Mouse (Mus musculus): ENCODE data around the gene Tnf.

- TF ChIP-seq CTCF (IDR thresholded peaks at IDR 0.05; ENCODE audit: insufficient read depth, low read depth, low read length) (no peak), POLR2A (IDR thresholded peaks at IDR 0.05; ENCODE audit: insufficient read depth, low read depth, low read length) (no peak)
Measured at GRCm38 (mm10) chr17:35189186-35189585, 12.6 kb downstream of the Tnf start.

Measured in olfactory bulb, adult 2 months (tissue).